Mouse (Mus musculus) layer of hippocampus, adult 9-11 months (tissue): Measurements from ENCODE around the gene Sars2.
"Not testable (repeated sequence)": the region's sequence is repeated elsewhere in the genome, so short reads cannot be mapped to it uniquely, and the experiment has no call there.

Experiments
- DNase-seq: peaks from one replicate; pipeline ENCODE4 v3.0.0; 2022

The Sars2 gene

DNA sequence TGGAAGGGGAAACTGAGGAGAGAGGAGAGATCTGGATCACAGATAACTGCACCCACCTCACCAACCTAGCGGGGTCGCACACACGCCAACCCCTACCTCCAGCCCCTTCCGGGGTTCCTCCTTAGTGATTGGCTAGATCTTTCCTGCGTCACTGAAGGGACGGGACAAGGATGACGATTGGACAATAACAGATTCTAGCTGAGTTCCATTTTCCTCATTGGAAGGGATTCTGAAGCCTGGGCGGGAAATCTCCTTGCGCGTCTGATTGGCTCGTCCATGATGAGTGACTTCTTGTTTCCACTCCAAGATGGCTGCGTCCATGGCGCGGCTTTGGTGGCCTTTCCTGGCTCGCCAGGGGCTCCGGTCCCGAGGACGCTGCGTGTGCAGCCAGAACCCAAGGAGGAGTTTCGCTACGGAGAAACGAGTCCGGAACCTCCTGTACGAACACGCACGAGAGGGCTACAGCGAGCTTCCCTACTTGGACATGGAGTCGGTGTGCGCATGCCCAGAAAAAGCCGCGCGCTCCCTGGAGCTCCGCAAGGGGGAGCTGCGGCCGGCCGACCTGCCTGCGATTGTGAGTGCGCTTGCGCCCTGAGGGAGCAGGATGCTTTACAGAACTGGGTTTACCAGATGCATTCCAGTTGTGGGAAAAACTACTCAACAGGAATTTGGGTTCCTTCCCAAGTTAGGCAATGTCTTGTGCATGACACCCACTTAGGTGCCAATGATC, at the start of gene Sars2, which contains the start of gene Mrps12:
Gene Sars2 (plus strand): TSS at position 284 of the 730 bp plus-strand sequence.
Gene Mrps12 (minus strand): TSS at position 112 of the 730 bp plus-strand sequence.
- peak; percentile 98 for DNase-seq

DNA sequence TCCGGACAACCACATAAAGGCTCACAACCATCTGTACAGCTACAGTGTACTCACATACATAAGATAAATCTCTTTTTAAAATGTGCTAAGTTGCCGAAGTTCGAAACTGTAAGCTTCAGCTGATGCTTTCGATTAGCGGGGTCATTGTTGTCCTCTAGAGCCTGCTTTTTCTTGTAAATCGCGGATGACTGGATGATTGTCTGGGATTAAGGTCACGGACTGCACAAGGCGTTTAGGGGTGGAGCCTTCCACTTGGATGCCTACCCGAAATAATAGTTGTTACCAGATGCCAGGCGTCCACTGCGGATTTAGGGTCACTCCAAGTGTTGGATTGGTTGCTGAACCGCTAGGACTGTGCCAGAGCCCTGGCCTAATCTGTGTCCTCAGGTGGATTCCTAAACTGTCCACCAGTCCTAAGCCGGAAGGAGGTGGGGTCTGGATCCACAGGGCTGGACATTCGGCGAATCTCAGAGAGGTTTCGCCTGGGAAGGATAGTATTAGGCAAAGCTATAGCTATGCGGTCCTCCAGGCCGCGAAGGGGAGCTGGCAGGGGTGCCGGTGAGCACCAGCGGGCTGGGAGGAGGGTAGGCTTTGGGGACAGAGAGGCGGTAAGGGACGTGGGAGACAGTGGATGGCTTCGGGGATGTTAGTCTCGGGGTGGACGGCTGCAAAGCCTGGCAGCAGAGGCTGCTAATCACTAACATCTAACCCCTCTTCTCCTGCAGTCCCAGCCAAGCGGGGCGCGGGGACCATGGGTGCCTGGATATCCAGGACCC, 49.1 kb upstream of the Sars2 start, which contains the start of gene Fbxo27:
Gene Fbxo27 (plus strand): TSS at position 305 of the 776 bp plus-strand sequence.
- peak; percentile 15 for DNase-seq

DNA sequence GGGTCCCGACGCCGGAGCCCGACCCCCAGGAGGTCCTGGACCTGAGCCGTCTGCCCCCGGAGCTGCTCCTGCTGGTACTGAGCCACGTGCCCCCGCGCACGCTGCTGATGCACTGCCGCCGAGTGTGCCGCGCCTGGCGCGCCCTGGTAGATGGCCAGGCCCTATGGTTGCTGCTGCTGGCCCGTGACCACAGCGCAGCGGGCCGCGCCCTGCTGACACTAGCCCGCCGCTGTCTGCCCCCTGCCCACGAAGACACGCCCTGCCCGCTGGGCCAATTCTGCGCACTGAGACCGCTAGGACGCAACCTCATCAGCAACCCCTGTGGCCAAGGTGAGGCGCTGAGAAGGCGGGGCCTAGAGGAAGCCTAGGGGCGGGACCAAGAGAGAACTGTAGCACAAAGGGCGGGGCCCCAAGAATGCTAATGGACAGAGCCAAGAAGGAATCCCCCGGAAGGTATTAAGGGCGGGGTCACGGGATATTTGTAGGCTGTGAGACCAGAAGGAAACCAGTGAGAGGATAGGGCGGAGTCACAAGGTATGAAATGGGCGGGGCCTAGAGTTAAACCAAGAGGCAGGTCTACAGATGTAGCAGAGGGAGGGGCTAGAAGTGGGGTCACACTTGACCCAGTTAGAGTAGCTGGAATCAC, 48.3 kb upstream of the Sars2 start:
- DNase-seq: peak; percentile 91

DNA sequence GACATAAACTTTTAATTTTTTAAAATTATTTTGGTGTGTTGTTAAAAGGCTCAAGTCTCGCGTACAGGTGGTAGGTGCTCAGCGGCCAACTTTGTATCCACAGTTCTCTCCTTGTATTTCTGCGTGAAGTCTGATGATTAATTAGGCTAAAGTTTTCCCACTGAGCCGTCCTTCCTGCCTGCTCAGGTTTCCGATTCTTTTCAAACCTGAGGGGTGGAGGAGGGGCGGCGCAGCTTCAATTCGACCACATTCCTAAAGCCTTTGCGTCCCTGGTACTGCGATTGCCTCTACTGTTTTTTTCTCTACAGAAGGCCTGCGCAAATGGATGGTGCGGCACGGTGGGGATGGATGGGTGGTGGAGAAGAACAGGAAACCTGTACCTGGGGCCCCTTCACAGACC, 47.4 kb upstream of the Sars2 start:
- no peak for DNase-seq

DNA sequence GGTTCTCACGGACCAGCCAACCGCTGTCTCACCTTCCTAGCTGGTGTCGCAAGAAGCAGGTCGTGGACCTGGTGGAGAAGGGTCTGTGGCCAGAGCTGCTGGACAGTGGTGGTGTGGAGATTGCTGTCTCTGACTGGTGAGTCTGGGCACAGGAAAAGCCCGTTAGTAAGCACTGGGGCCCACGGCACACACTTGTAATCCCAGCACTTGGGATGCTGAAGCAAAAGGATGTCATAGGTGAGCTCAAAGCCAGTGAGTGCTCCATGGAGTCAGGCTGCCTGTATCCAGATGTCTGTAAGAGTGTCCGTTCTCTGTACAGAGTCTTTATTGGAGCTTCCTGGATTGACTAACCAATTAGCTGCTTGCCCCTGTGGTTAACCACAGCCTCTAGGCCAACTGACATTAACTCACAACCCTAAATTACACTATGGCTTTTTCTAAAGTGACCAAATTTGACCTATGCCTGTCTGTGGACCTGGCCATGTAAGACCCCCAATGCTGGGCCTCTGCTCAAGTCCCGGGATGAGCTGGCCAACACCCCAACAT, 46.8 kb upstream of the Sars2 start:
- DNase-seq: no peak

DNA sequence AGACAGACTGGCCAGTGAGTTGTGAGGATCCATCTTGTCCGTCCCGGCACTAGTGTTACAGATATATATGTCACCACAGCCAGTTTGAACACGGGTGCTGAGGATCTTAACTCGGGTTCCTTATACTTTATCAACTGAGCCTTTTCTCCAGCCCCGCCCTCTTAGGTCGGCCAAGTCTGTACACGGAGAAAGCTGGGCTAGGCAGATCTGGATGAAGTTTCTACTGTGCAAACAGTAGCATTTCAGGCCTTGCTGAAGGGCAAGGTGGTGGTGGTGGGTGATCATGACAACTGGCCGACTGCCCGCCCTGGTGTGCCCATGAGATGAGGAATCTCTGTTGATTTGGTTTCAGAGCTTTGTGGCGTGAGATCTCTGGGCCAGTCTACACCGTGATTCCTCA, 44.5 kb upstream of the Sars2 start:
- no peak for DNase-seq

DNA sequence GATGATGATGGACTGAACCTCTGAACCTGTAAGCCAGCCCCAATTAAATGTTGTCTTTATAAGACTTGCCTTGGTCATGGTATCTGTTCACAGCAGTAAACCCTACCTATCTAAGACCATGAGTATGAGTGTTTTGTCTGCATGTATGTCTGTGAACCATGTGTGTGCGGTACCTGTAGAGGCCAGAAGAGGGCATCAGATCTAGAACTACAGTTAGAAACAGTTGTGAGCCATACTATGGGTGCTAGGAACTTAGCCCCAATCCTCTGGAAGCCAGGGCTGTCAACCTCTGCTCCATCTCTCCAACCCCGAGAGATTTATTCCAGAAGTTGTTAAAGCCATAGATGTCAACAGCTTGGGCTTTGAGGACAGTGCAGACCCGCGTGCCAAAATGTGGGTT, 41.5 kb upstream of the Sars2 start:
- no peak for DNase-seq

GRCm38 (mm10) chr7:28701306-28701705, 40.5 kb upstream of the Sars2 start:
- not testable (repeated sequence) for DNase-seq

- no peak for DNase-seq
These were observed 39.1 kb upstream of the Sars2 start for GRCm38 (mm10) chr7:28702601-28703143.

DNA sequence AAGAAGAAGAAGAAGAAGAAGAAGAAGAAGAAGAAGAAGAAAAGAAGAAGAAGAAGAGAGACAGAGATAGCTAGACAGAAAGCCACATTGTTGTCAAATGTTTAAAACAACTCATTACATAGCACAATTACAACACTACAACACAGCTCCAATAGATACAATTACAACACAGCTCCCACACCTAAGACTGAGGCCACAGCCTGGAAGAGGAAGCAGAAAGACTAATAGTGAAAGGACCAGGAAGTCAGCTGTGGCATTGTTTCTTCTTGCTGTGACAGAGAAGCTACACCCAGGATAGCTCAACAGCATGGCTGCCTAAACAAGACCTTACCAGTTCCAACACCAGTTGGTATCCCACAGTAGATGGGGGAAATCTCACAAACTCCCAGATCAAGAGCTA, 32.3 kb upstream of the Sars2 start:
- DNase-seq: no peak

GRCm38 (mm10) chr7:28710962-28711361, 30.8 kb upstream of the Sars2 start:
- no peak for DNase-seq

DNA sequence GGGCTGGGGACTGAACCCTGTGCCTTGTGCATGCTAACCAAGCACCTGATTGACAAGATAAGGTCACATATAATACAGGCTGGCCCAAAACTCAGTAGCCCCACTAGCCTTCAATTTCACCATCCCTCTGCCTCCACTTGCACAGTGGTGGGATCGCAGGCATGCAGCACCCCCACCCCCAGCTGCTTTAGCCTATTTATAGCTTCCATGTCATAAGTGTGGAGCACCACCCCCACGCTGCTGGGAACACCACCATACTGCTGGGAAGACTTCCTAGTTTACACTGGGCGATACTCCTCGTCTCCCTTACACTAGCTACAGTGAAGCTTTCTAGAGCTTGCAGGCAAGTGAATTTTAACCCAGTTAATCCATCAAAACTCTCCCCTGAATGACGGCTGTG, 27.1 kb upstream of the Sars2 start:
- DNase-seq: peak; percentile 77

- no peak for DNase-seq
These were observed 26.2 kb upstream of the Sars2 start for GRCm38 (mm10) chr7:28715598-28715997.

GRCm38 (mm10) chr7:28716590-28717281, 25.1 kb upstream of the Sars2 start, which contains the start of gene Fbxo17:
Fbxo17 (plus strand) TSS chr7:28716804.
- no peak for DNase-seq

GRCm38 (mm10) chr7:28717726-28718125, 24.1 kb upstream of the Sars2 start:
- DNase-seq: no peak

- DNase-seq: no peak
These were observed 22.6 kb upstream of the Sars2 start for GRCm38 (mm10) chr7:28719159-28719558.

DNA sequence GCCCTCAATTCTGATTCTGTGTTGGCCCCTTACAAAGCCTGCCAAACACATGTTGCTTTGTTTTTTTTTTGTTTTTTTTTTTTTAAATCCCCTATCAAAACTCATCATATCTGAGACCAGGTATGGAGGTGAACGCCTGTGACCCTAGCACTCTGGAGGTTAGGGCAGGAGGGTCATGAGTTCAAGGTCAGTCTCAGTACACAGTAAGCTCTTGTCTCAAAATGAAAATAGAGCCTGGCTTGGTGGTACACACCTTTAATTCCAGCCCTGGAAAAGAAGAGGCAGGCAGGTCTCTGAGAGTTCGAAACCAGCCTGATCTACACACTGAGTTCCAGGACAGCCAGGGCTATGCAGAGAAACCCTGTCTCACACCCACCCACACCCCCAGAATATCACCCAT, 22.1 kb upstream of the Sars2 start:
- no peak for DNase-seq

GRCm38 (mm10) chr7:28720753-28721537, 20.8 kb upstream of the Sars2 start:
- DNase-seq: no peak

GRCm38 (mm10) chr7:28722079-28722478, 19.7 kb upstream of the Sars2 start:
- DNase-seq: no peak

DNA sequence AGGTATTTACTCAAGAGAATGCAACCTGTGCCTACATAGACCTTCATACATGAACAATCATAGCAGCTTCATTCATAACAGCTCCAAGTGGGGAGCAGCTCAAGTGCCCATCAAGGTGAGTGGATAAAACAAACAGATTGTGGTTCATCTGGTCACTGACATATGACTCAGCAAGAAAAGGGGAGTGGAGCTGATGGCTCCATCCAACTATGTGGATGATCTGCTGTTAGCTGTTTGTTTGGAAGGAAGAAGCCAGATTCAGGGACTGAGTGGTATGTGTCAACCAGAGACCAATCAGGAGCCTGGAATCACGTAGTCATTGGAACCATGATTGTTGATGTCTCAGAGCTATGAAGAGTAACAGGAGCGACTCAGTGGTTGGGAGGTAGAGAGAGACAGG, 17.2 kb upstream of the Sars2 start:
- DNase-seq: no peak

DNA sequence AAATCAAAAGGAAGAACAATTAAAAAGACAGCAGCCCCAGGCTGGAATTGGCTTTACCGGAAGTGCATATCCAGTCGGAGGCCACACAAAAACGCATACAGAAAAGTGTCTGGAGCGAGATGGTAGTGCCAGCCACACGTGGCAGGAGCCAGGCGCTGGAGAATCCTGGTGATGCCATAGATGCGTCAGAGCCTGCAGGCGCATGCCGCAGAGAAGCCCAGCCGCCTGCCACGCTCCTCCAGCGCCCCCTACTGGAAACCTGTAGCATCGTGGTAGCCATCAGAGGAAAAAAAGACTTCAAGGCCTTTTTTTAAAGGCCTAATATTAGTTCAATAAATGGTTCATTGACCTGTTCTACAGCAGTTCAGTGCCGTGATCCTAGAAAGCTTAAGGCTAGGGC, 15.2 kb upstream of the Sars2 start:
- peak; percentile 82 for DNase-seq
